Mouse (Mus musculus): ENCODE measurements around the gene Ddo. TPM values are rescaled to one million over a fixed set of nuclear protein-coding genes. Genes with fewer than 3 reads are reported as not detected.

Gene Ddo
- total and polyA plus RNA-seq, 3 experiments: 0.16 TPM; not detected in 2

DNA sequence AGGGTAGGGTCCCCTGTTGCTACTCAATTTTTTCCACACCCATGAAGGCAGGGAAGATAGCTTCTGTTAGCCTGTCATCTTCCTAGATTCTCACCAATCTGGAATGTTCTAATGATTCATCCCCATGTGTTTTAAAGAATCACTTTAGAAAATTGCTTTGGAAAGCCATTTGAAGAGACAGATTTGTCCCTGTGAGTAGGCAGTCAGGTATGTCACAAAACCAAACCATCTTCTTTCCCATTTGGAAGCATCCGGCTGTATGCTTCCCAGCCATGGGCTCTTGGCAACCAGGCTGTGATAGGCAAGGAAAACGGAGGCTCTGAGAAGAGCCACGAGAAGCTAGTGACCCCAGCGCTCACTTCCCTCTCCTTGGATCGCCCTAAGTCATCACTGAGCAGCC is 100.4 kb downstream of the Ddo start:
- TF ChIP-seq POLR2AphosphoS5 (IDR thresholded peaks at IDR 0.05; ENCODE audit: insufficient replicate concordance, low read depth, low read length): no peak
- no peak for TF ChIP-seq GATA1 (IDR thresholded peaks at IDR 0.05; ENCODE audit: borderline replicate concordance, low read length)
- TF ChIP-seq CTCF (IDR thresholded peaks at IDR 0.05; ENCODE audit: low read depth, low read length): no peak
- TF ChIP-seq GATA2 (IDR thresholded peaks at IDR 0.05; ENCODE audit: borderline replicate concordance, low read depth, low read length): no peak
- no peak for TF ChIP-seq TAL1 (conservative IDR thresholded peaks at IDR 0.05; ENCODE audit: low read depth, low read length)
- H3K4me1 ChIP-seq (ENCODE audit: insufficient read depth, low read depth, low read length): no peaks in the 10 kb centered on the region
- H3K9me3 ChIP-seq (replicated peaks): no peaks in the 10 kb centered on the region
- H3K4me3 ChIP-seq (ENCODE audit: low read depth, low read length): no peak overlapping the region
- peaks cover 10% of the 10 kb centered on the region; the same call in 1 of the 2 replicates for H3K27me3 ChIP-seq (ENCODE audit: insufficient read depth, low read length)
- ATAC-seq (ENCODE audit: extremely low read depth, insufficient number of reproducible peaks, low FRiP score, poor library complexity, severe bottlenecking): no peak
- no peak for DNase-seq (ENCODE audit: low spot score)
- H3K36me3 ChIP-seq (replicated peaks): no peaks in the 10 kb centered on the region

Other genes starting within 250 kb of the Ddo start
- not detected in 2 replicates for gene Slc22a16, start 59.7 kb upstream of the Ddo start, total RNA-seq (2014; fragmentation: Nextera tagmentation)
- 0.06 TPM in 1 of 2 replicates, not detected in the other for gene Slc22a16, start 59.7 kb upstream of the Ddo start, total RNA-seq (2017)
- gene Slc22a16, start 59.7 kb upstream of the Ddo start, polyA plus RNA-seq (2012): not detected in 2 replicates
- gene Mettl24, start 53.3 kb downstream of the Ddo start, total RNA-seq (2014; fragmentation: Nextera tagmentation): not detected in 2 replicates
- not detected in 2 replicates for gene Mettl24, start 53.3 kb downstream of the Ddo start, total RNA-seq (2017)
- not detected in 2 replicates for gene Mettl24, start 53.3 kb downstream of the Ddo start, polyA plus RNA-seq (2012)

Data from G1E (cell line).